Mouse (Mus musculus) spleen, adult 2 months (tissue): Measurements from ENCODE around the gene Adamtsl3.

Source experiments
- CTCF ChIP-seq: fragments of 200-500 bp; IDR thresholded peaks from 2 replicates; pipeline ENCODE4 v1.5.1; 2011; ENCODE audit warnings: mild to moderate bottlenecking, inconsistent platforms; ENCODE audit not compliant: insufficient read depth, insufficient read length, insufficient replicate concordance; ENCODE audit errors: extremely low read depth
- POLR2A ChIP-seq: fragments of 200-500 bp; IDR thresholded peaks from 2 replicates; pipeline ENCODE4 v1.6.1; 2011; ENCODE audit warnings: low read depth, low read length, inconsistent platforms

DNA sequence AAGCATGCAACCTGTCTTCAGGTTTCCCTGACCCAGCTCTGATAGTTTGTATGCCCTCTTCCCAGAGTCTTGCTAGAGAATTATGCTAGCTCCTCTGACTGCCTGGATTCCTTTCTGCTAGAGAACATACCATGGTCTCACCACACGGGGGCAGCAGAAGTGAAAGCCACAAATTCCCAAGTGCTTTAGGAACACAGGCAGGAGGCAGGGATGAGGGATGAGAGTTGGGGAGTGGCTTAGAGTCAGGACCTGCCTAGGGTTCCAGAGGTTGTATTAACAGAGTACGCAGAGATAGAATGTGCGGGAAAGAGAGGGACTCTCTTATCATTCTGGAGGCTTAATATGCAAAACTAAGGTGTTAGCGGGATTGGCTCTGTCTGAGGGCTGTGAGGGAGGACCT, 168.6 kb downstream of the Adamtsl3 start:
- TF ChIP-seq CTCF (peak; percentile 25; the same call in 1 of the 2 replicates), POLR2A (no peak)
